Mouse (Mus musculus) 3134 (cell line): Measurements from ENCODE around the gene 1110017D15Rik.

Experiments used
- DNase-seq: peaks from one replicate; pipeline ENCODE4 v3.0.0-alpha.2; 2011; ENCODE audit warnings: low spot score; ENCODE audit not compliant: insufficient read length; ENCODE audit errors: extremely low read depth

The 1110017D15Rik gene

GRCm38 (mm10) chr4:41517233-41517632 is at the start of gene 1110017D15Rik:
Gene 1110017D15Rik, minus strand, starts transcription at chr4:41517333.
- no peak for DNase-seq

GRCm38 (mm10) chr4:41566123-41566522 is 49.0 kb upstream of the 1110017D15Rik start:
- no peak for DNase-seq

DNA sequence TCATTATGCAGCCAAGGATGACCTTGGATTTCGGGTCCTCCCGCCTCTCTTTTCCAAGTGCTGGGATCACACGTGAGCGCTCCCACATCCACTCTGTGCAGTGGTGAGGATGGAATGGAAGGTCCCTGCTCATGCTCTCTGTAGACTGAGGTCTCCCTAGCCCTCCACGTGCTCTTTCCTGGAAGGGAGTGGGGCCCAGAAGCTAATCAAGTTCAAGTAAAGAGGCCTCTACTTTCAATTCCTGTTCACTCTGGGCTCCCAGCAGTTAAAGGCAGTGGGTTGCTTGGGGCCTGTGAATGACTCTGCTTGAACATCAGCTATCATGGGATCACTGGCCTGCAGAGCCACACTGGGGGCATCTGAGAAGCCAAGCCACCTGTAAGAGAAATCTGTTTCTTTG is 46.2 kb upstream of the 1110017D15Rik start:
- no peak for DNase-seq

GRCm38 (mm10) chr4:41557092-41557491 is 40.0 kb upstream of the 1110017D15Rik start:
- no peak for DNase-seq

DNA sequence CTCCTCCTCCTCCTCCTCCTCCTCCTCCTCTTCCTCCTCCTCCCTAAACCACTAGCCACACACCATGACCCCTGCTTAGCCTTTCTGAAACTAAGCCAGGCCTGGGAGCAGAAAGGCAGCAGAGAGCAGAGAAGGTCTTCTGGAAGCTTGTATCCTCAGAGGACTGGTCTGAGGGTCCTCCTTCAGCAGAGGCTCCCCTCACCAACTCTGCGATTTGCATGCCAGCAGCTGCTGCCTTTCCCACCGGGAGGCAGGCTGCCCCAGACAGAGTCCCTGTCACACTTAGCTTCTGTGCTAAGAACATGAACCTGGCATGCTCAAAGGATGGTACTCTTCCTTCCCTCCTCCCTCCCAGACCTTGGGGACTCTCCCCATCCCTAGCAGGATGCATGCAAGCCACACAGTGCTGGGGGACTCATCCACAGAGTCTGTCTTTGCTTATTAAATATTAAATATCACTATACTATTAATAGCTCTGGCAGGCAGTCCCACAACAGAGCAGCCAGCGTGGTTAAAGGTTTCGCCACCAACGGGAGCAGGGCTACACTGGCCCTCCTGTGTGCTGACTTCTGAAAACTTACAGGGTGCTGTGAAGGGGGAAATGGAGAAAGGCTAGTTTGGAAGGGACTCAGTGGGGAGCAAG is 39.3 kb upstream of the 1110017D15Rik start:
- no peak for DNase-seq

GRCm38 (mm10) chr4:41554994-41555663 is 38.0 kb upstream of the 1110017D15Rik start:
- no peak for DNase-seq

DNA sequence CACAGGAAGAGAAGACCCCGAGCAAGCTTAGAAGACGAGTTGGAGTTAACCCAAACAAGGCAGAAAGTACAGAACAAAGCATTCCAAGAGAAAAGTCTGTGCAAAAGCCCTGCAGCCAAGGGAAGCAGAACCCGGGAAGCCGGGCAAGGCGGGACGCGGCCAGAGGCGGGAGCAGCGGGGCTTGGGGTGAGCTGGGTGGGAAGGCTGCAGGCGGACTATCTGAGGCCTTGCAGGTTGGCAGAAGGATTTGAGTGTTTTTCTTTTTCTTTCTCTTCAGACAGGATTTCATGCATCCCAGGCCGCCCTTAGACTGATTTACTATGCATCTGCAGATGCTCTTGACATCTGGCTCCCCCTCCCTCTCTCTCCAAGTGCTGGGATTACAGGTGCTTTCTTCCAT is 36.0 kb upstream of the 1110017D15Rik start:
- DNase-seq = peak; percentile 20

GRCm38 (mm10) chr4:41552529-41552928 is 35.4 kb upstream of the 1110017D15Rik start:
- peak; percentile 37 for DNase-seq

GRCm38 (mm10) chr4:41547086-41547485 is 30.0 kb upstream of the 1110017D15Rik start:
- no peak for DNase-seq

DNA sequence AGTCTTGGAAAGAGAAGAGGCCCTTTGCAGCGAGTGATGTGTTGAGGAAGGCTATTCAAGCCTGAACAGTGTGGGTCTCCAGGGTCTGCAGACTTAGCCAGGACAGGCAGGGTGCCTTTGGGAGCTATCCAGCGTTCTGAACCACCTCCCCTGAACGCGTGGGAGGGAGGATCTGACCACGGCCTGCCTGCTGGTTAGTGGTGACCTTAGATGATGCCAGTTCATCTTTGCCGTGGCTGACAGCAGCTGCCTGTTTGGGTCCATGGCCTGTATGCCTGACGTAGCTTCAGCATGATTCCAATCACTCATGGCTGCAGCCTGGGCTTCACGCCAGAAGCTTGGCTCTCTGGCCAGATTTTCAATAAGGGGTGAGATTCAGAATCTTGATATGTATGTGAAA is 28.9 kb upstream of the 1110017D15Rik start:
- DNase-seq = no peak

GRCm38 (mm10) chr4:41542136-41542535 is 25.0 kb upstream of the 1110017D15Rik start:
- no peak for DNase-seq

DNA sequence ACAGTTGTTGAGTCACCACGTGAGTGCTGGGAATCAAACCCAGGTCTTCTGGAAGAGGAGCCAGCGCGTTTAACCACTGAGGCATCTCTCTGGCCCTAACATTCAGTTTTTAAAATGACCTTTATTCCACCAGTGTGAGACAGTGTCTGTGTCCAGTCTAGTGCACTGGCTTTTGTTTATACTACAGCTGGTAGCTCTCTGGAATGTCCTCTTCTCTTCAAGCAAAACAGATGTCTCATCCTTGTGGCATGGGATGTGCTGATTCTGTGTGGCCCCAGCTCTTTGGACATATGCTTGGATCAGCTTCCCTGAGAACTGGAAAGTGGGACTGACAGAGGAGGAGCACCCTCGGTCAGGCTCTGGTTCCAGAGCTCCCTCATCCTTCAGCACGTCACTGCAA is 17.7 kb upstream of the 1110017D15Rik start:
- DNase-seq = no peak

- no peak for DNase-seq
These were observed 15.3 kb upstream of the 1110017D15Rik start for GRCm38 (mm10) chr4:41532420-41532819.

GRCm38 (mm10) chr4:41527996-41528395 is 10.9 kb upstream of the 1110017D15Rik start:
- no peak for DNase-seq

DNA sequence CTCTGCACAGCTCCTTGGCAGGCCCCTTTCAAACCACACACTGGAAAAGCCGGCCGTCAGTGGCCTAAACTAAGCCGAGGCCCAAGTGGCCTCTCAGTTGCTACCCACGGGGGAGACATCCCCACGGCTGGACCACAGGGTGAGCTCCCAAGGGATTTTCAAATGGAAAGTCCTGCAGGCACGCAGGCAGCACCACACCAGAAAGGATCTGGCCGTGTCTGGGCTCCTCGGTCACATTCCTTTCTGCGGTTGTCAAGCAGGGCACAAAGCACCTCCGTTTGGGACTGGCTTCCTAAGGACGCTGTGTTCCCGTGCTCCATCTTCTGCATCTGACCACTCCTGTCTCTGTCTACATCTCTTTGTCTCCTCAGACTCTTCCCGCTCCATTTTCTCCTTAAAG is 9.9 kb upstream of the 1110017D15Rik start:
- DNase-seq = no peak

DNA sequence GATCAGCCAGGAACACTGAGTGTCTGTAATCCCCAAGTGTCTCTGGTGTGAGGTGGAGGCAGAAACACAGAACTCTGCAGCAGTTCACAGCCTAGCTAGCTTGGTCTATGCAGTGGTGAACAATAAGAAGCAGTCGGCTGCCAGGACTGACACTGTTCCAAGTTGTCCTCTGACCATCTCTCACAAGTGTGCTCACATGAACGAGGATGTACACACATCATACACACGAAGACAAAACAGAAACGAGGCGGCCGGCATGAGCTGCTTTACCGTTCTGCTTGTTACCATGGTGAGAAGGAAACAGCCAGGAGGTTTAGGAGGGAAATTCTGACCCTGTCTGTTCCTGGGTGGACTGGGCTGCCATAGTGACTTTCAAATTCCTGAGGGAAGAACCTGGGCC is 9.4 kb upstream of the 1110017D15Rik start:
- DNase-seq = no peak

DNA sequence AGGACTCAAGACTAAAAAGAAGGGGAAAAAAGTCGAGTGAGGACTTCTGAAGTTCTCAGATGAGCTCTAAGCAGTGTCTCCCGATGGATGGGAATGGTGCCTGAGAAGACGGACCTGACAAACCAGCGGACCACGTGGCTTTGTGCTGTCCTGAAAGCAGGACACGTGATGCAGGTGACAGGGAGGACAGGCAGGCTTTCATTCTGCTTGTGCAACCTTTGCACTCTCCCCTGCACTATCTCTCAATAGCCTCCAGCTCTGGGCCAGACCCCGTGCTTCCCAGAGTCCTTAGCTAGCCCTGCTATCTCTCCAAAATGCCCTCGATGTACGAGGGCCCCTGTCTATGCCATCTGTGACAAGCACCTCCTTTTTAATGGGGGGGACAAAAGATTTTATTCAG is 7.7 kb upstream of the 1110017D15Rik start:
- DNase-seq = no peak

DNA sequence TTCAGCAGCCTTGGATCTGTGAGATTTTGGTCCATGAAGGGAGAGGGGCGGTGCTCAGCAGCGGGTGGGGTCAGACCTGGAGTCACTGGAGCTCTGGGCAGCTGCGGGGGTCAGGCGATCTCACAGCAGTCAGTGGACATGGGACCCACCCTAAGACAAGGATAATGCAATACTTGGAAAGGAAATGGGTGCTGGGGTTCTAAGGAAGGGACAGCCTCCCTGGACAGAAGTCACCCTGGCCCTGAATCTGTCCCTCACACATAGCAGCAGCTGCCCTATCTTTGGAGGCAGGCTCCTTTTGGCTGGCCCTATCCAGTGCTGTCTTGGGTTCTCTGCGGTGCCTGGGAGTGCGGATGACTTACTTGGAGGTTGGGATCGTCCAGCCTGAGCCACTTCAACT is 6.7 kb upstream of the 1110017D15Rik start:
- DNase-seq = no peak

DNA sequence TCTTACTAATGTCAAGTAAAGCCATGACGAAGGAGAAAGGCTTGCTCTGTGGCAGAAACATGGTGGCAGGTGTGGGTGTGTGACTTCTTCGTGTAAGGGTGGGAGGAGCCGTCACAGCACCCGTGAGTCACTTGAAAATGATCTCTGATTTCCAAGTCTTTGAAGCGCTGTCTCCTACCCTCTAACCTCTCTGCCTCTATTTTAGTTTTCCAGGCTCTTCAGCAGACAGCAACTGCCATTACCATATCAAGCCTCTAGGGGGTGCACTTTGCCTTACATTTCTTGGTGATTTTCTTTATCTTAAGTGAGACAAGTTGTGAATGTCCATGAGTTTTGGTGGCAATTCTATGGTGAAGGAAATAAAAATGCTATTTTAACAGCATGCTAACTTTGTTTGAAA is 5.7 kb upstream of the 1110017D15Rik start:
- no peak for DNase-seq

DNA sequence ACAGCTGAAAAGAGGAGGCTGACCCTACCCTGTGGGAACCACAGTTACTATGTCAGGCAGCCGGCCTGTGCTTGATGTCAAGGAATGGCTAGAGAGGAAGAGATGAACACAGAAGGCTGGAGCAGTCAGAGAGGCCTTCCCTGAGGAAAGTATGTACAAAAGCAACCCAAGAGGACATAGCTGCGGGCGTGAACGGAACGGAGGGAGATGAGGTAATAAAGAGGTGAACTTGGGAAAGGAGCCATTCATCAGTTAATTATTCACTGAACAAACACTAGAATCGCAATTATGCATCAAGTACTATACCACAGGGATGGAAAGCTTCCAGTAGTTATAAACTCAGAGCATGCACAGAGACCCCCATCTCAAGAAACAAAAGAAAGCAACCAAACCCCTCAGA is 5.0 kb upstream of the 1110017D15Rik start:
- no peak for DNase-seq

GRCm38 (mm10) chr4:41520641-41521040 is 3.5 kb upstream of the 1110017D15Rik start:
- no peak for DNase-seq

- DNase-seq = no peak
These were observed 2.1 kb upstream of the 1110017D15Rik start for GRCm38 (mm10) chr4:41519195-41519594.
